Mouse (Mus musculus): Measurements from ENCODE around the gene Cbx8.
A peak's percentile ranks its signal among the peaks of the same experiment; 100 is the strongest.

Cbx8 gene

GRCm38 (mm10) chr11:119078691-119079444 is 38.1 kb upstream of the Cbx8 start:
- DNase-seq (ENCODE audit: low spot score), result peak; percentile 77

GRCm38 (mm10) chr11:119077755-119078154 is 37.0 kb upstream of the Cbx8 start:
- DNase-seq (ENCODE audit: low spot score), result no peak

- DNase-seq (ENCODE audit: low spot score), result no peak
Measured at GRCm38 (mm10) chr11:119075805-119076204, 35.0 kb upstream of the Cbx8 start.

DNA sequence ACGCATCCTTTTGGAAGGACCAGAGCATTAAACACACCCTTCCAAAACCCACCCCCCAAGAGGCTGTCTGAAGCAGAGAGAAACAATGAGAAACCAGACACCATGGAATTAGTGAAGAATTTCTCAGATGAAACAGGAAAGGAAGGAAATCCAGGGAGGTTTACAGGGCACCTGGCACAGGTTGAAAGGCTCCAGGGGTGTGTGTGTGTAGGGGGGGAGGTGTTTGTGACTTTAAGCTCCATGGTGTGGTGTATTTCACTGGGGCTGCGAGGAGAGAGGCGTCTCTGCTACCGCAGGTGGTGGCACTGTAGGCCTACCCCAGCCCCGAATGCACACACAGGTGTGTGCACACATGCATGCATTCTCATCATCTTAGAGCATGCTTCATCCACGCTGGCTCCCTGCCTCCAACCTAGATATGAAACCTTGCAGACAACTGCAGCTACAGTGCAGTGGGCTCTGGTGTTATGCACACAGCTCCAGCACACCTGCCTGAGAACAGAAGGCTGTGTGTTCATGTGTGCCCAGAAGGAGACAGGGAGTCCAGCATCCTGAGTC is 33.2 kb upstream of the Cbx8 start:
- DNase-seq (ENCODE audit: low spot score), result no peak

DNA sequence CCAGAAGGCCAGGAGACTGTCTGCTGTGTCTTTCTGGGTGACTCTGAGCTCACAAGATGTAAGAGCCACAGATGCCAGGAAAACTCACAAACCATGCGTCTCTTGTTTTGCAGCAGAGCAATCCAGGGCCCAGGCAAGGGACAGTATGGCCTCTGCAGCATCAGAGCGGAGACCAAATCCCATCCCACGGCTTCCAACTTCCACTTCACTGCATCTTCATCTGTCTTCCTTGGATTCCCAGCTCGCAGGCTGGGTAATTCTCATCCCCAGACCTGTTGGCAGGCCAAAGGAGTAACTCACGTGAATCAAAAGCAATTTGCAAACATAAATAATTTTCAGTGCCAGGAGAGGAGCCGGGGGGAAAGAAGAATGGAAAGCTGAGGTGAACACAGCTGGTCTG is 32.2 kb upstream of the Cbx8 start:
- DNase-seq (ENCODE audit: low spot score), result no peak

DNA sequence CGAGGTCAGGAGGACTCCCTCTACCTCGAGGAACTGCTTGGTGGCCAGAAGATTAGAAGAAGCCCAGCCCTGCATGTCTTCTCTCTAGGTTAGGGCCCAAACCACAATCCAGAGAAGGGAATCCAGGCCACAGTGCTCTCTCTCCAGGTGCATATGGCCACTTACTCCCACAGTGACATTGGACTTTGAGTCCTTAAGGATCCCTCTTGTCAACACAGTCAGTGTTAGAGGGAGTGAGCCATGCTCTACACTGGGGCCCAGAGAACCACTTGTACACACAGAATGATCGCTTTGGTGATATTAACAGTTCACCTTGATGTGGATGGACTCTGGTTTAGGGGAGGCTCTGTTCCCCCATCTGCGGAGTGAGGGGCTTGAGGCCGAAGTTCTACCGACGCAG is 31.5 kb upstream of the Cbx8 start:
- no peak for DNase-seq (ENCODE audit: low spot score)

- DNase-seq (ENCODE audit: low spot score), result peak; percentile 80
Measured at GRCm38 (mm10) chr11:119066841-119067240, 26.1 kb upstream of the Cbx8 start.

GRCm38 (mm10) chr11:119059256-119059655 is 18.5 kb upstream of the Cbx8 start:
- DNase-seq (ENCODE audit: low spot score), result no peak

DNA sequence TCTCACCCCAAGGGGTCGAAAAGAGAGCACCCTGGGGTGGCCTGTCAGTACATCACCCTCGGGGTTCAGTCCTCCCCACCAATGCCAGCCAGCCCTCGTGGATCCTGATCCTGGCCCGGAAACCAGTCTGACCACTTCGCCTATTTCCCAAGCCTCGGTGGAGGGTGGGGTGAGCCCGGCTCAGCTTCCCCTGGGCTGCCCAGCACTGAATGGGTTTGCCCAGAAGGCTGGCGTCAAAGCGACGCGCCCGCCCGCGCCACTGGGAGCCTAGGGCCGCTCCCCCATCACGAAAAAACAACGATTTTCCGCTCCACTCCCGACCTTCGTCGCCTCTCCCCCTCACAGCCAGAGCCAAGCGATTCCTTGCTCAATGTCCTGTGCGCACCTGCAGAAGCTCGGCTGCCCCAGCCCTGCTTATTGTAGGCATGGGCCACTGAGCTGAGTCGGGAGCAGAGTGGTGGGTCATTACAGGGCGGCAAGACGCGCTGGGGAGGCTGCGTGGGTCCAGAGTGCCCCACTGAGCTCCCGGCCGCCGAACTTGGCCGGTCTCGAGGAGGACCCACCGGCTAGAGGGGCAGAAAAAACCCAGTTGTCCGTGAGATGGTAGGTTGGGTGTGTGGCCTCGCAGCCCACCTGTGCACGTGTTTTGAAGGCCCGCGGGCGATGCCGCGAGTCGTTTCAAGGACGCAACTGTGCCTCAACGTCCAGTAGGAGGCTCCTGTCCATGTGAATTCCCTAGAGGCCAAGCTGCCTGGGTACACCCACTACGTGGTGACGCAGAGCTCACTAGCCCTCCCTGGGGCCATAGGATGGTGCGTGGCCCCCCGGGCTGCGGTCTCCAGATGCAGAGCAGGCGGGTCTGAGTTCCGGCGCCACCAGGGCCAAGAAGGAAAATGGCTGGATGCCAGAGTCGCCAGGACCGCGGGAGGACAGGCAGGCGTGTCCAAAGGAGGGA is 17.5 kb upstream of the Cbx8 start:
- no peak for DNase-seq (ENCODE audit: low spot score)

DNA sequence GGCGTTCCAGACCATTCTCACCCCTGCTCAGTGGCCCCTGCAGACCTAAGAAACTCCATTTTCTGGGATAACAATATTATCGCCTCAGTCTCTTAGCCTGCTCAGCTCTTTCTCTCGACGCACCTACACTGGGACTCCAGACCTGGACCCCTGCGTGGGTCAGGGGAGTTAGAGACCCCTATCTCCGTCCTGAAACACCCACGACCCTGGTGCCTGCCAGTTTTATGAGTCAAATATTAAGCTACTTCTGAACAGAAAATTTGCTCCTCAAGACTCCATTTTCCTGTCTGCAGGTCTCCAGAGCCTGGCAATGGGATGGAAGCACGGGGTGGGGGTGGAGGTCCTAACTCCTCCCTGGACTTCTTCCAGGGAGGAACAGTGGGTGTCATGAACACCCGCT is 16.5 kb upstream of the Cbx8 start:
- DNase-seq (ENCODE audit: low spot score), result no peak

- no peak for DNase-seq (ENCODE audit: low spot score)
Measured at GRCm38 (mm10) chr11:119056301-119057211, 15.8 kb upstream of the Cbx8 start.

- DNase-seq (ENCODE audit: low spot score), result no peak
Measured at GRCm38 (mm10) chr11:119055571-119056131, 14.9 kb upstream of the Cbx8 start.

- DNase-seq (ENCODE audit: low spot score), result no peak
Measured at GRCm38 (mm10) chr11:119054351-119055345, 13.9 kb upstream of the Cbx8 start.

DNA sequence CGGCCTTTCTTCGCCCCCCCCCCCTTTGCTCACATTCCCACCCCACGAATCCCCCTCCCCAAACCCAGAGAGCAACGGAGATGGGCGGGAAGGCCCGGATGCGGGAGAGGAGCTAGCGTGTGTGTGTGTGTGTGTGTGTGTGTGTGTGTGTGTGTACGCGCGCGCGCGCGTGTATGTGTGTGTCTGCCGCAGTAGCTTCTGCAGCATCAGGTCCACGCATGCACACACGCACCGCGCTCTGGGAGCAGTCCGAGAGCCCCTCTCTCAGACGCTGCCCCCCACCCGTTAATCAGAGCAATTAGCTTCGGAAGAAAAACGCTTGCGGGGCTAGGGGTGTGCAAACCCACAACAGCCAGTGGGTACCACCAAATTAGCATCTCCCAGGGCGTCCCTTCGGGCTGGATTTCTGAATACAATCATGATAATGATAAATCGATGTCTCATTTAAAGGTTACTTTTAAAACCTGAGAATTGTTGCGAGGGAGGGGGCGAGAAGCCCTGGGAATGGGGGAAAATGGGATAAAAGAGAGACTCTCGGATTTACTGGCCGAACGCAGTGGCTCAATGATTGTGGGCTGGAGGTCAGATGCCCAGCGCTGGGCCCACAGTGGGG is 13.1 kb upstream of the Cbx8 start:
- no peak for DNase-seq (ENCODE audit: low spot score)

DNA sequence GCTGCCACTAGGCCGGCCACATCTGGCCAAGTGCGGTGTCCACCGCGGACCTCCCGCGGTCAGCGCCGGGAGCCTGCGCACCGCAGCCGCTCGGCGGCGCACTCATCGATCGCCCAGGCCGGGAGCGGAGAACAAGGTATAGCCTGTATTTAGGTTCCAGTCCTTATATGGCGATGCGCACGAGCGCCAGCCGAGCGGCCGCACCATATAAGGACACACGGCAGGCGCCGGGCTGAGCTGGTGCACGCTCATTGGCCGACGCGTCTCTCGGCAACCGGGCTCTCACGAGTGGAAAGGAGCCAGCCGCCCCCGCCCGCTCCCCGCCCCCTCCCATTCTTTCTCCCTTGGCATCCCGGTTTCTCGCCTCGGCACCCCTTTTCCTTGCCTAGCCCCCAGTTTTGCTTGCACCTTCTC is 12.5 kb upstream of the Cbx8 start:
- DNase-seq (ENCODE audit: low spot score), result peak; percentile 78

DNA sequence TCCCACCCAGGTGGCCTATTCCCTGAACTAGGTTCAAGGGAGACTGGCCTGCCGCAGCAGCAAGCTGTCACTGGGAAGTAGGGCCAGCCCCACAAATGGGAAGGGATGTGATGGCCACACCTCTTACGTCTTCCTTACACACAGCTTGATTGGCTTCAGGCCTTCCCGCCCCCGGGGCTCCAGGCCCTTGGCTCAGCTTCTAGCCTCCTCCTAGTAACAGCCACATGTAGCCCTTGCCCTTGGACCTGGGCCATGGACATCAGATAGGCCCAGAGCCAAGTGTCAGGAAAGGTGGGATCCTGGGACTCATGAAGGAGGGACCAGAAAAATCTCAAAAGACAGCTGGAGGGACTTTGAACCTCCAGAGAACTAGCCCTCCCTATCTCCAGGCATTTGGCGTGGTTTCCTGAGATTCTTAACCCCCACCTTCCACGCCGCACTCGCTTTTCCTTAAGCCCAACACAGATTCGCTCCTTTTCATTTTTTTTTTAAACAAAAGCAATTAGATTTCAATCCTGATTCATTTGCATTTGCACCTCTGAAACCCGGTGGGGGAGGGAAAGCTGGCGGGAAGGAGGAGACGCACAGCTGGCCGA is 12.0 kb upstream of the Cbx8 start:
- DNase-seq (ENCODE audit: low spot score), result no peak

DNA sequence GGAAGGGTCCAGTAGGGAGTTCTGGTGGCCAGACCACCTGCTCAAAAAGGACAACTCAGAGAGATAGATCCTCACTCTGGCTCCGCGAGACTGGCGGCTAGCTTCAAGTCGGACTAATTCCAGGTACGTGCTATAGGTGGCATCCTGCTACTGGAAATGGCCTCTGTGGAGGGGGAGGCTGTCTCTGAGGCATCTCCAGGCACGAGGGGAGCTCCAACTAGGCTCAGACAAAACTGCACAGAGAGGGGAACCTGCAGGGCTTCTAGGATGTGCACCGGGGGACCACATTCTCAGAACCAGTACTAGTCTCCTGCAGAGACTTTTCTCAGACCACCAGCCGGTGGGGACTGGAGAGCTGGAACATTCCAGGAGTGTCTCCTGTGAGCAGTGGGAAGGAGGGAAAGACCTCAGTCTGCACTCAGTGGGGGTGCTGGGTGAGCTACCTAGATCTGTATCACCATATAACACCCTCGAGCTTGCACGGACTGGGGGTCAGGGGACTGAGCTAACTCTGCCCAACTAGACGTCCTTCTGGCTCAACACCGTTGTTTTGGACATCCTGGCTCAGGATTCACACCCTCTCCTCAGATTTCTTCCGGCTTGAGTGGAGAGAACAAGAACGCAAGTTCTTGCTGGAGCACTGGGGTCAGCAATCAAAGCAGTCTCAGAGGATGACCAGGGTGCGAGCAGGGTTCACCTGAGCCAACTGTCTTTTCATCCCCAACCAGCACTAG is 11.3 kb upstream of the Cbx8 start:
- no peak for DNase-seq (ENCODE audit: low spot score)

DNA sequence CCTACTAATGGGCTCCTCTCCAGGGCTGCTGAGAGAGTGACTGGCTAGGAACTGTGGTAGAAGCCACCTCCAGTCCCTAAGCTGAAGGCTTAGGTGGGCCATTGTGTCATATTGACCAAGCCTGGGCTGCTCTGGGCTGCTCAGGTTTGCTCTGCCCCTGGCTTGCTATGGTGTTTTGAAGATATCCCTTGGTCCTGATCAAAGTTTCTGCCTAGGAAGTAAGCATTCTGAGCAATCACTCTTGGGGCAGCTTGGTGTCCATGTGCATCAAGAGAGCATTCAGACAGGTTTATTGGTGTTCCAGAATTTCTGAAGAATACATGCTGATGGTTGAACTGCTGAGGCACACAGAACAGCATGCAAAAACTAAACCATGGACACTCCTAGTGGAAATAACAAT is 10.7 kb upstream of the Cbx8 start:
- DNase-seq (ENCODE audit: low spot score), result no peak

DNA sequence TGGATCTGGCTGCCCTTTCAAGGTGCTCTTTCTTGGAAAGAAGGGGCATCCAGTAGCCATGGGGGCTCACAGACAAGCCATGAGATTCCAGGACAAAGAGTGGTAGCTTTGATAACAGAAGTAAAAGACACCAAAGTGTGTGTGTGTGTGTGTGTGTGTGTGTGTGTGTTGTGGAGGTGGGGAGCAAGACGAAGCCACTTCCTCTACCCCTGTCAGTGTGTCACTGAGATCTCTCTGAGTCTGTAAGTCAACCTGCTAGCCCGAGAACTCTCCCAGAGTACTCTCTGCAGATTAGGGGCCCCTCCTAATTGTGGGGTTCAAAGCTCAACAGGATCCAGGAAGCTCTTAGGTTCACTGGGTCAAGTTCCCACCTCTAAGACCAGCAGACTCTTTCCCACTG is 9.6 kb upstream of the Cbx8 start:
- DNase-seq (ENCODE audit: low spot score), result no peak
